Mouse (Mus musculus): Measurements from ENCODE around the gene 4931428L18Rik. TPM values are rescaled to one million over a fixed set of nuclear protein-coding genes. Genes with fewer than 3 reads are reported as not detected.
"Not testable (repeated sequence)": the region's sequence is repeated elsewhere in the genome, so short reads cannot be mapped to it uniquely, and the experiment has no call there.

4931428L18Rik gene
- polyA plus RNA-seq, 1 experiment from 2014 or later, result not detected

DNA sequence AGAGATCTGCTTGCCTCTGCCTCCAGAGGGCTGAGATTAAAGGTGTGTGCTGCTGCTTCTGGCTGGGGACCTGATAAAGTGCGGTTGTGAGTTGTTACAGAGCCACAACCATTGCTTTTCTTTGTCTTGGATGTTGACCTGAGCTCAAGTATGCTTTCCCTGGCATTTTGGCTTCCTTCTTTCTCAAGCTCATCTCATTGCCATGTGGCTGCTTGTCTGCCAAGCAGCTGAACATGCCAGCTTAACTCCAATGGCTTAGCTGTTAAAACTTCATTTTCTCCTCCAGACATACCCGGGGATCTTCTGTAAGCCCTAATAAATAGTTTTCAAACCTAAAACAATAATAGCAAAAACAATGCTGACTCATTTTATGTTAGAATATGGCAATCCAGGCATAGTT, 190.1 kb downstream of the 4931428L18Rik start:
- H3K27ac ChIP-seq, result no peak overlapping the region
- no peak overlapping the region for H3K9ac ChIP-seq
- H3K27me3 ChIP-seq (replicated peaks), result no peaks in the 10 kb centered on the region
- H3K4me1 ChIP-seq (replicated peaks), result no peaks in the 10 kb centered on the region
- no peaks in the 10 kb centered on the region for H3K36me3 ChIP-seq
- no peak overlapping the region for H3K4me3 ChIP-seq (replicated peaks)
- H3K9me3 ChIP-seq, result no peaks in the 10 kb centered on the region
- 93% methylated on average over 2 of the region's 2 CpGs for WGBS
- no peak for ATAC-seq
- H3K4me2 ChIP-seq (replicated peaks), result no peak overlapping the region

DNA sequence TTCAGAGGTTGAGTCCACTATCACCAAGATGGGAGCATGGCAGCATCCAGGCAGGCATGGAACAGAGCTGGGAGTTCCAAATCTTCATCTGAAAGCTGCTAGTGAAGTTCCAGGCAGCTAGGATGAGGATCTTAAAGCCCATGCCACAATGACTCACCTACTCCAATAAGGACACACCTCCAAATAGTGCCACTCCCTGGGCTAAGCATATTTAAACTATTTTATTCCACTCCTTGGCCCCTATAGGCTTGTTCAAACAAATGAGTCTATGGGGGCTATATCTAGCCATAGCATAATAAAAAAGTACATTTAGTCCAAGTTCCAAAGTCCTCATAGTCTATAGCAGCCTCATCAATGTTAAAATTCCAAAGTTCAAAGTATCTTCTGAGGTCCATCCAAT, 199.3 kb downstream of the 4931428L18Rik start:
- Histone ChIP-seq H3K4me2 (replicated peaks) (no peak overlapping the region), H3K36me3 (no peaks in the 10 kb centered on the region), H3K4me1 (replicated peaks) (no peaks in the 10 kb centered on the region), H3K9ac (no peak overlapping the region), H3K4me3 (replicated peaks) (no peak overlapping the region), H3K27ac (no peak overlapping the region), H3K27me3 (replicated peaks) (no peaks in the 10 kb centered on the region), H3K9me3 (no peaks in the 10 kb centered on the region)
- peak; percentile 96 for ATAC-seq

- H3K9ac ChIP-seq, result no peak overlapping the region
- 75% methylated on average over 6 of the region's 6 CpGs for WGBS
- no peak overlapping the region for H3K4me2 ChIP-seq (replicated peaks)
- peak; percentile 15; the same call in 1 of the 2 replicates for ATAC-seq
- H3K27me3 ChIP-seq (replicated peaks), result no peaks in the 10 kb centered on the region
- H3K4me1 ChIP-seq (replicated peaks), result no peaks in the 10 kb centered on the region
- no peaks in the 10 kb centered on the region for H3K9me3 ChIP-seq
- H3K4me3 ChIP-seq (replicated peaks), result no peak overlapping the region
- no peak overlapping the region for H3K27ac ChIP-seq
- no peaks in the 10 kb centered on the region for H3K36me3 ChIP-seq
Observed at GRCm38 (mm10) chr1:31019283-31019682, 203.2 kb downstream of the 4931428L18Rik start.

DNA sequence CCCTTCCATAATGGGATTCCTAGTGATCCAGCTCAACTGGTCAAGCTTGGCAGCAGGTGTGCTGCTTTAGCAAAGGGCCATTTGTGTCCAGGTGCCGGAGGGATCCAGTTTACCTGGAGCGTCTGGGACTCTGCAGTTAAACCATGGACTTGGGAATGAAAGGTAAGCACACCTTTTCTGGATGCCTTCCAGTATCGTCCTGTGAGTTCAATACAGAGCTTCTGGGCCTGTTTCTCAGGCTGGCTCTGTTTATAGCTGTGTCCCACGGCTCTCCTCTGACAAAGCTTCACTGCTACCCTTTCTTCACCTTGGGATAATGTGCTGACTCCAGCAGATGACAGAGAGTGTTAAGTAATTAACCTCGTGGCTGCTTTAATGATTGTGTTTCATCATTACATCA, 205.1 kb downstream of the 4931428L18Rik start:
- Histone ChIP-seq H3K27me3 (replicated peaks) (no peaks in the 10 kb centered on the region), H3K27ac (no peak overlapping the region), H3K36me3 (no peaks in the 10 kb centered on the region), H3K4me1 (replicated peaks) (no peaks in the 10 kb centered on the region), H3K9ac (no peak overlapping the region), H3K4me3 (replicated peaks) (no peak overlapping the region), H3K9me3 (no peaks in the 10 kb centered on the region), H3K4me2 (replicated peaks) (no peak overlapping the region)
- 78% methylated on average over 5 of the region's 5 CpGs for WGBS
- no peak for ATAC-seq

- WGBS, result 81% methylated on average over 6 of the region's 6 CpGs
- Histone ChIP-seq H3K4me1 (replicated peaks) (no peaks in the 10 kb centered on the region), H3K4me2 (replicated peaks) (no peak overlapping the region), H3K4me3 (replicated peaks) (no peak overlapping the region), H3K9me3 (no peaks in the 10 kb centered on the region), H3K36me3 (no peaks in the 10 kb centered on the region), H3K27me3 (replicated peaks) (no peaks in the 10 kb centered on the region), H3K9ac (no peak overlapping the region), H3K27ac (no peak overlapping the region)
- no peak for ATAC-seq
Observed at GRCm38 (mm10) chr1:31016068-31016467, 206.4 kb downstream of the 4931428L18Rik start.

DNA sequence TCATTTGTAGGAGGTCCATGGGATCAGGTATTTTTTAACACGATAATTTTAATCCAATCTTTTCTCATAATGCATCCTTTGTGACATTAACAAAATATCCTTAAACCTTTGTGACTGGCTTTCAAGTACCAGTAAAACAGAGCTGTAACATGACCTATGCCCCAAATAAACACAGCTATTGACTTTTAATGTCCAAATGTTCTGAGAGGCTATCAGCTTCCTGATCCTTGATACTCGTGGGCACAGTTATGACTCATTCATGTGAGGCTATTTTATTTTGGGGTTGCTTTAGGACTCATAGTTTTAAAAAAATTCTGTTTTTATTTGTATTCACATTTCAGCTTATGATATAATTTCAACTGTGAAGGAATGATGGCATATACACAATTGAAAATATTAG, 207.2 kb downstream of the 4931428L18Rik start:
- H3K27ac ChIP-seq, result no peak overlapping the region
- no peak for ATAC-seq
- H3K9ac ChIP-seq, result no peak overlapping the region
- no peak overlapping the region for H3K4me3 ChIP-seq (replicated peaks)
- no peak overlapping the region for H3K4me2 ChIP-seq (replicated peaks)
- no peaks in the 10 kb centered on the region for H3K27me3 ChIP-seq (replicated peaks)
- H3K9me3 ChIP-seq, result no peaks in the 10 kb centered on the region
- H3K36me3 ChIP-seq, result no peaks in the 10 kb centered on the region
- no peaks in the 10 kb centered on the region for H3K4me1 ChIP-seq (replicated peaks)
- 60% methylated on average over 2 of the region's 2 CpGs for WGBS

DNA sequence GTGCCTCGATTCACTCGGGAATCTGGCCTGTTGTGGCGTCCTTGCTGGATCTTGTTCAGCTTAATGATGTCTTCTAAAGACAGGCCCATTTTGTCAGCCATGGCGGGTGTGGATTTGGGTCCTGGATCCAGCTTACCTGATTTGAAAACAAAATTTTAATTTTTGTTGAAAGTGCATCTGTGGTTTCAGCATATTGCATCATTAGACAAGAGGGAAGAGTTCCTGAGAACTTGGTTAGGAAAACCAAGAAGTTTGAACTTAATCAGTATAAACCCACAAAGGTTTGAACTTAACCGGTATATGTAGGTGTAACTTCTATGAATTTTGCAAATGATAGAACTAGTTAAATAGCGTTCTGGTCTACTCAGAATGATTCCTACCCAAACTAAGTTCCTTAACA, 244.6 kb downstream of the 4931428L18Rik start, which contains the start of gene AC153137.1:
Gene AC153137.1, minus strand, starts transcription at position 101 of the 400 bp plus-strand sequence.
- not testable (repeated sequence) for H3K36me3 ChIP-seq; H3K27ac ChIP-seq; H3K9me3 ChIP-seq; H3K27me3 ChIP-seq (replicated peaks); H3K4me2 ChIP-seq (replicated peaks); H3K9ac ChIP-seq; ATAC-seq; H3K4me1 ChIP-seq (replicated peaks); H3K4me3 ChIP-seq (replicated peaks)
- 94% methylated on average over 6 of the region's 6 CpGs for WGBS

DNA sequence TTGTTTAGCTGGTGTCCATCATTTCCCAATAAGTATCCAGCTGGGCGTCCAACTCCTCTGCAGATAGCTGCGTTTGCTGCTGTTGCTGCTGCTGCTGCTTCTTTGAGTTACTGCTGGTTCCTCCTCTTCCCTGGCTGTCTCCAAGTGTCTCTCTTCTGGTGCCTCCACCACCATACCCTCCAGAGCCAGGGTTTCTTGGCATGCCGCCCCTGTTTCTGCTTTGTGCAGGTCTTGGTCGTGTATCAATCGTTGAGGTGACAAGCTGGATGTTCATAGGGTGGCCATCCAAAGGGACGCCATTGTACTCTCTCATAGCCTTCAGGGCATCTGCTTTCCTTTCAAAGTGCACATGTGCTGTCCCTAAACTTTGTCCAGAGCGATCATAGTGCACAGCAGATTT, 245.2 kb downstream of the 4931428L18Rik start:
- not testable (repeated sequence) for H3K36me3 ChIP-seq; ATAC-seq; H3K4me2 ChIP-seq (replicated peaks); H3K27me3 ChIP-seq (replicated peaks); H3K27ac ChIP-seq; H3K4me1 ChIP-seq (replicated peaks); H3K9me3 ChIP-seq; H3K9ac ChIP-seq; H3K4me3 ChIP-seq (replicated peaks)
- WGBS, result 88% methylated on average over 7 of the region's 7 CpGs

DNA sequence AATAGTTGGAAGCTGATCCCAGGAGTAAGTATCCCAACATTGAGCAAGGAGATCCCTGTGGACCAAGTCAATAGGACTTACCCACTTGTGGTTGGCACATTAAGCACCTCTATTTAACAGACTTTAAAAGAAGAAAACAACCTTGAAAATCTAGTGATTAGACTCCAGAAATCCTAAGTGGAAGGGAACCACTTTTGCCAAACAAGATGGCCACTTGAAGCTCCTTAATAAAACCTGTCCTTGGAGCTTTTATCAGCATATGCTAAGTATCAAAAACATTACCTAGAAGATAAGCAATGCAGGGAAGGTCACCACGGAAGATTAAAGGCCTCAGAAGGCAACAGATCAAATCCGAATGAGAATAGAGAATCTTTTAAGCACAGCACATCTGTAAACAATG, 270.7 kb downstream of the 4931428L18Rik start:
- WGBS, result 60% methylated on average over 2 of the region's 2 CpGs

GRCm38 (mm10) chr1:30950456-30950835, 272.0 kb downstream of the 4931428L18Rik start:
- H3K4me3 ChIP-seq (replicated peaks), result peak overlapping the region; percentile 83
- H3K27ac ChIP-seq, result peak overlapping the region; percentile 99
- no peaks in the 10 kb centered on the region for H3K27me3 ChIP-seq (replicated peaks)
- no peak for ATAC-seq
- H3K4me1 ChIP-seq (replicated peaks), result no peaks in the 10 kb centered on the region
- WGBS, result 27% methylated on average over 5 of the region's 5 CpGs
- H3K9me3 ChIP-seq, result no peaks in the 10 kb centered on the region
- H3K4me2 ChIP-seq (replicated peaks), result peak overlapping the region; percentile 61
- no peaks in the 10 kb centered on the region for H3K36me3 ChIP-seq
- H3K9ac ChIP-seq, result peak overlapping the region; percentile 76

More for the DNA sequence above, 270.7 kb downstream of the 4931428L18Rik start:
- Histone ChIP-seq H3K27me3 (replicated peaks) (no peaks in the 10 kb centered on the region), H3K9ac (no peak overlapping the region), H3K4me2 (replicated peaks) (no peak overlapping the region), H3K9me3 (no peaks in the 10 kb centered on the region), H3K4me1 (replicated peaks) (no peaks in the 10 kb centered on the region), H3K4me3 (replicated peaks) (no peak overlapping the region), H3K27ac (no peak overlapping the region), H3K36me3 (no peaks in the 10 kb centered on the region)
- no peak for ATAC-seq

- peak; percentile 99 for ATAC-seq
- WGBS, result under 1% methylated on average over 65 of the region's 66 CpGs
- no peaks in the 10 kb centered on the region for H3K27me3 ChIP-seq (replicated peaks)
Observed at GRCm38 (mm10) chr1:30949710-30950455, 272.6 kb downstream of the 4931428L18Rik start.

GRCm38 (mm10) chr1:30948950-30949639, 273.4 kb downstream of the 4931428L18Rik start:
- Histone ChIP-seq H3K36me3 (peaks cover 10% of the 10 kb centered on the region), H3K4me2 (replicated peaks) (peak overlapping the region; percentile 52), H3K4me3 (replicated peaks) (peak overlapping the region; percentile 83), H3K9me3 (no peaks in the 10 kb centered on the region), H3K9ac (peak overlapping the region; percentile 95), H3K27me3 (replicated peaks) (no peaks in the 10 kb centered on the region), H3K27ac (peak overlapping the region; percentile 98), H3K4me1 (replicated peaks) (no peaks in the 10 kb centered on the region)
- WGBS, result under 1% methylated on average over 76 of the region's 85 CpGs
- ATAC-seq, result peak; percentile 74

More at GRCm38 (mm10) chr1:30949710-30950455, 272.6 kb downstream of the 4931428L18Rik start:
- no peaks in the 10 kb centered on the region for H3K4me1 ChIP-seq (replicated peaks)
- H3K27ac ChIP-seq, result peak overlapping the region; percentile 99
- H3K4me3 ChIP-seq (replicated peaks), result peak overlapping the region; percentile 83
- H3K9me3 ChIP-seq, result no peaks in the 10 kb centered on the region
- H3K9ac ChIP-seq, result peak overlapping the region; percentile 95
- peaks cover 4% of the 10 kb centered on the region for H3K36me3 ChIP-seq
- H3K4me2 ChIP-seq (replicated peaks), result peak overlapping the region; percentile 61

Data from intestine, embryonic 15.5 days (tissue).